Mouse (Mus musculus) embryonic facial prominence, embryonic 11.5 days (tissue): ENCODE data around the gene Slc22a18. TPM values are rescaled to one million over a fixed set of nuclear protein-coding genes. Genes with fewer than 3 reads are reported as not detected.

Experiments
- ATAC-seq: fragments of 200-750 bp; cut with Nextera tagmentation; replicated peaks from 2 replicates; pipeline ENCODE4 v1.8.0; 2017; ENCODE audit warnings: low read depth; ENCODE audit not compliant: insufficient number of reproducible peaks, low FRiP score, low TSS enrichment
- DNase-seq: peaks from one replicate; pipeline ENCODE4 v3.0.0-alpha.2; 2015; ENCODE audit warnings: low spot score
- H3K27ac ChIP-seq: fragments of 300-500 bp; sonication (generic); replicated peaks from 2 replicates; pipeline ENCODE4 v1.5.1; 2014; ENCODE audit warnings: mild to moderate bottlenecking, low read depth, low read length, control low read depth
- H3K27me3 ChIP-seq: fragments of 300-500 bp; sonication (generic); 2 replicates; pipeline ENCODE4 v1.6.1; 2014; ENCODE audit warnings: mild to moderate bottlenecking, low read length, moderate library complexity, mixed read lengths; ENCODE audit not compliant: control insufficient read depth, insufficient read depth
- H3K36me3 ChIP-seq: fragments of 300-500 bp; sonication (generic); replicated peaks from 2 replicates; pipeline ENCODE4 v1.6.1; 2014; ENCODE audit warnings: low read depth, mild to moderate bottlenecking, low read length, moderate library complexity, mixed read lengths; ENCODE audit not compliant: control insufficient read depth, insufficient read depth
- H3K4me1 ChIP-seq: fragments of 300-500 bp; sonication (generic); 2 replicates; pipeline ENCODE4 v1.6.1; 2014; ENCODE audit warnings: low read length, mixed read lengths; ENCODE audit not compliant: control insufficient read depth, insufficient read depth
- H3K4me2 ChIP-seq: fragments of 300-500 bp; sonication (generic); 2 replicates; pipeline ENCODE4 v1.6.1; 2014; ENCODE audit warnings: low read depth, mild to moderate bottlenecking, control low read depth, low read length, moderate library complexity
- H3K4me3 ChIP-seq: fragments of 300-500 bp; sonication (generic); 2 replicates; pipeline ENCODE4 v1.5.1; 2014; ENCODE audit warnings: low read depth, low read length, control low read depth
- H3K9ac ChIP-seq: fragments of 300-500 bp; sonication (generic); replicated peaks from 2 replicates; pipeline ENCODE4 v1.6.1; 2014; ENCODE audit warnings: mild to moderate bottlenecking, control low read depth, low read length
- H3K9me3 ChIP-seq: fragments of 300-500 bp; sonication (generic); replicated peaks from 2 replicates; pipeline ENCODE4 v1.6.1; 2016; ENCODE audit warnings: mild to moderate bottlenecking, low read length, inconsistent platforms, mixed read lengths; ENCODE audit not compliant: control insufficient read depth
- WGBS: fragments of 180-500 bp; shearing (Covaris S2); extraction: QIAGEN DNeasy Blood & Tissue Kit; methylation state at CpG from one replicate; pipeline ENCODE4 v1.1.7; 2014; 5-methylcytosine and 5-hydroxymethylcytosine counted together
- polyA plus RNA-seq: library from polyadenylated mRNA; unstranded; fragments of >200 nt; fragmentation: Nextera tagmentation; extraction: Ambion mirVana; gene quantifications from 2 replicates; pipeline ENCODE4 v1.2.1, GENCODE M21; 2014

Slc22a18 gene
- polyA plus RNA-seq = 0.58 and 1.0 TPM in 2 replicates

DNA sequence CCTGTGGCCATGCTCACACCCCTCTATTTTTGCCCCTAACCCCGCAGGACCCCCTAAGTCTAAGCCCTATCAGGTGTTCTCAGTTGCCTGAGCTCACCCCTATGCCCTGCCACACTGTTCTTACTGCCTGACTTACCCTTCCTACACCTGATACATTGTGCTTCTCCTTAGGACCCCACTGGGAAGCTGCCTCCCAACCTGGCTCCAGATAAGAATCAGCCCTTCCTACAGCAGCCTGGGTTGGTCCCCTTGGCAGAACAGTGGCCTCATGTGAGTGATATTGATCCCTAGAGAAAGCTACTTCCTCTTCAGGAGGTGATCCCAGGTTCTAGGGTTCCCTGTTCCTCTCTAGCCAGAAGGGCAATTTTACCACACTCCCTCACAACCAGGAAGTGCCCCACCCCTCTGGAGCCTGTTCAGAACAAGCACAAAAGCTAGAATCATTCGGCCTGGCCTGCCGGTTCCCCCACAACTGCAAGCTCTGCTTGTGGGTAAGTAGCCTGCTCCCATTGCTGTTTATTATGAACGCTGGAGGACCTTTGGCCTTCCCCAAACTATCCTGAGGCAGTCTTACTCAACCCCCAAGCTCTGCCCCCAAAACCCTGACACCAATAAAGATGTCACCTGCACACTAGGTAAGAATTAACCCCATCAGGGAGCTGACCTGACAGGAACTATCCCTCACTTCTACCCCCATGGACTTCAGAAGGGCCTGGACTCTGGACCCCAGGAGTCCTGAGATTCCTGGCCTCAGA lies at the start of gene Slc22a18:
Slc22a18 (plus strand) TSS at position 390 of the 755 bp plus-strand sequence.
- no peak for ATAC-seq
- H3K4me2 ChIP-seq = no peak within 1 kb of the TSS; the same call in 1 of the 2 replicates

DNA sequence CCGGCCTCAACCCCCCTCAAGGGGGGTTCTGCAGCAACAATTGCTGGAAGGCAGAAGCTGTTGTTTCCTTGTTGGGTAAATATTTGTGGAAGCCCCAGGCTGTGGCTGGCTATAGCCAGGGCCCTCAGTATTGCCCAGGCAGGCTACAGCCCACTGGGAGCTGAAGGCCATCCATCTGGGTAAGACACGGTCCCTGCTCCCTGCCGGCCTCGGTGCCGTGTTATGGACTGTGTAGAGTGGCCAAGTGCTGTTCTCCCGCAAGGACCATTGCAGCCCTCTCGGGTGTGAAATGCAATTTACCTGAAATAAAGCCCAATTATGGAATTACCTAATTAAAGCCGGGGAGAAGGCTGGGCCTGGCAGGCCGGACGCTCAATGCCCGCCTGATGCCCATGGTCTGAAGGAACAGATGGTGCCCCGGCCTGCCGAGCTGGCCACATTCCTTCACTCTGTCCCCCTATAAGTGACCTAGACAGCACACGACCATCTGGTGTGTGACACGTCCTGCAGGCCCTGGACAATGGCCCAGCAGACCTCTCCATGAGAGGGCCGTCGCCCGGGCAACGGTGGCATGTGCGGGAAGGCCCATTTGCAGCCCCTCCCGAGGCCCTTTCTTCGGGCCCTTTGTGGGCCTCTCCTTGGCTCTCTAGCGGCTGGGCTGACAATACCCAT lies 45.3 kb upstream of the Slc22a18 start:
- Histone ChIP-seq H3K9ac (no peak overlapping the region), H3K4me2 (no peak overlapping the region), H3K36me3 (no peaks in the 10 kb centered on the region), H3K9me3 (no peaks in the 10 kb centered on the region), H3K27ac (no peak overlapping the region), H3K4me3 (no peak overlapping the region), H3K4me1 (no peaks in the 10 kb centered on the region), H3K27me3 (no peaks in the 10 kb centered on the region)
- WGBS = 53% methylated on average over 23 of the region's 23 CpGs
- DNase-seq (peak; percentile 51), ATAC-seq (peak; percentile 84)

More for the DNA sequence above, at the start of gene Slc22a18:
- 43% methylated on average over 4 of the region's 4 CpGs for WGBS
- Histone ChIP-seq H3K36me3 (no peaks in the 10 kb centered on the region), H3K9me3 (no peaks in the 10 kb centered on the region), H3K4me3 (no peak within 1 kb of the TSS), H3K27me3 (no peaks in the 10 kb centered on the region), H3K9ac (no peak within 1 kb of the TSS), H3K27ac (no peak within 1 kb of the TSS), H3K4me1 (no peaks in the 10 kb centered on the region)
- DNase-seq = no peak

DNA sequence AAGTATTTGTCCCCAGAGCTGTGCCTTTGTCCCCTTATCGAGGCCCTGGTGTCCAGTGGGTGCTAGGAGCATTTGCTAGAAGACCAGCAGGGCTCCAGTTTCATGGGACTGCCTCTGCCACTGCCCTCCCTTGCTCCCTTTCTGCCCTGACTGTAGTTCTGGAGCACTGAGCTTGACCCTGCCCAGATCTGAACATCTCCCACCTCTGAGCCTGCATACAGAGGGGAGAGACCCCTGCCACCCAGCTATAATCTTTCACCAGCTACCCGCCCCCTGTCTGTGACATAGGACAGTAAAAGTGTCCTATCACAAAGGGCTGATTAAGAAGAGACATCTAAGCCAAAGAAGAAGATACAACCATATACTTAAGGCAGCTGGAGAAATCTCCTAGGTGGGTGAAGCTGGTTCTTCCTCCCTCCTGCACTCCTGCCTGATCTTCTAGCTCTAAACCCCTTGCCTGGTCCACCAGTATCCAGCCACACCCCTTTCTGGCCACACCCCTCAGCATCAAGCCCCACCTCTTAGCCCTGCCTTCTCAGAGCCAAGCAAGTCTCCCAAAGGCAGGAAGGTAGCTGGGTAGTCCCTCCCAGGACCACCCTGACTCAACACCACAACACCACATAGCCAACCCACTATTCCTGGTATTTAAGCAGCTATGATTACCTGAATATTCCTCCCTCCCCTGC lies 44.6 kb upstream of the Slc22a18 start:
- DNase-seq = no peak
- Histone ChIP-seq H3K9me3 (no peaks in the 10 kb centered on the region), H3K4me2 (no peak overlapping the region), H3K4me1 (no peaks in the 10 kb centered on the region), H3K36me3 (no peaks in the 10 kb centered on the region), H3K27ac (no peak overlapping the region), H3K9ac (no peak overlapping the region), H3K27me3 (no peaks in the 10 kb centered on the region), H3K4me3 (no peak overlapping the region)
- WGBS = 40% methylated on average over 2 of the region's 2 CpGs
- ATAC-seq = peak; percentile 40; the same call in 1 of the 2 replicates

DNA sequence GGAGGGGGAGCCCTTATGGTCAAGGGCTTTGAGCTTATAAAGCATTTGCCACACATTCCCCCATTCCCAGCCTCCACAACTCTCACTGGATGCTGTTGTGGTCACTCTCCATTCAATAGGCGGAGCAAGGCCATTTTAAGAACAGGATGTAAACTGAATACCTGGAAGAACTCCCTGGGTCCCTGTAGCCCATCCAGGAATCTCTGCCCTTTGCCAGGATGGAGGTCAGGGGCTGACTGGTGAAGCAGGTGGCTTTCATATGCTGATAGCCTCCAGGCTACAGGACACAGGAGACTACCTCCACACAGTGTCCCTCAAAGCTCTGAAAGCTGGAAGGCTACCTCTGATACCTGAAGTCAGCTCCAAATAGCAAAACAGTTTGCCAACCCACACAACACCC lies 40.9 kb upstream of the Slc22a18 start:
- H3K27me3 ChIP-seq = no peaks in the 10 kb centered on the region
- 79% methylated on average over 1 of the region's 1 CpGs for WGBS
- no peaks in the 10 kb centered on the region for H3K4me1 ChIP-seq
- H3K36me3 ChIP-seq = no peaks in the 10 kb centered on the region
- no peak overlapping the region for H3K4me3 ChIP-seq
- DNase-seq = no peak
- no peak overlapping the region for H3K9ac ChIP-seq
- H3K4me2 ChIP-seq = no peak overlapping the region
- no peak for ATAC-seq
- no peak overlapping the region for H3K27ac ChIP-seq
- H3K9me3 ChIP-seq = no peaks in the 10 kb centered on the region

DNA sequence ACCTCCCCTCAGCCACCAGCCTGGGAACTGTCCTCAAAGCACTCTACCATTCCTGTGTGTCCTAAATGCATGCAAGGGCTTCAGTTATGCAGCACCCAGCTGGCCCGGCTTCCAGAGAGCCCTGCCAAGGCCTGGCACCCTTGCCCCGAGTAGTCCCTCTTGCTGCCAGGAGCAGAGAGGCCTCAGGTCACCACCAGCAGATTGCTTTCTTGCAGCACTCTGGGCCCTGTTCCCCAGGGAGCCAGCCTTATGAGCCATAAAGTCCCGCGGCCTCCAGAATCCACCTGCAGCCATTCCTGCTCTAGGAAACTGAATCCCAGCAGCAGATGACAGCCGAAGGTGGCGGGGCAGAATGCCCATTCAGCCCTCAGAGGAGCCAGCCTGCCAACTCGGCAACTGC lies 40.2 kb upstream of the Slc22a18 start:
- no peak overlapping the region for H3K27ac ChIP-seq
- H3K9ac ChIP-seq = no peak overlapping the region
- no peaks in the 10 kb centered on the region for H3K36me3 ChIP-seq
- DNase-seq (no peak), ATAC-seq (no peak)
- 70% methylated on average over 7 of the region's 7 CpGs for WGBS
- H3K27me3 ChIP-seq = no peaks in the 10 kb centered on the region
- H3K4me1 ChIP-seq = no peaks in the 10 kb centered on the region
- no peak overlapping the region for H3K4me2 ChIP-seq
- no peaks in the 10 kb centered on the region for H3K9me3 ChIP-seq
- H3K4me3 ChIP-seq = no peak overlapping the region

DNA sequence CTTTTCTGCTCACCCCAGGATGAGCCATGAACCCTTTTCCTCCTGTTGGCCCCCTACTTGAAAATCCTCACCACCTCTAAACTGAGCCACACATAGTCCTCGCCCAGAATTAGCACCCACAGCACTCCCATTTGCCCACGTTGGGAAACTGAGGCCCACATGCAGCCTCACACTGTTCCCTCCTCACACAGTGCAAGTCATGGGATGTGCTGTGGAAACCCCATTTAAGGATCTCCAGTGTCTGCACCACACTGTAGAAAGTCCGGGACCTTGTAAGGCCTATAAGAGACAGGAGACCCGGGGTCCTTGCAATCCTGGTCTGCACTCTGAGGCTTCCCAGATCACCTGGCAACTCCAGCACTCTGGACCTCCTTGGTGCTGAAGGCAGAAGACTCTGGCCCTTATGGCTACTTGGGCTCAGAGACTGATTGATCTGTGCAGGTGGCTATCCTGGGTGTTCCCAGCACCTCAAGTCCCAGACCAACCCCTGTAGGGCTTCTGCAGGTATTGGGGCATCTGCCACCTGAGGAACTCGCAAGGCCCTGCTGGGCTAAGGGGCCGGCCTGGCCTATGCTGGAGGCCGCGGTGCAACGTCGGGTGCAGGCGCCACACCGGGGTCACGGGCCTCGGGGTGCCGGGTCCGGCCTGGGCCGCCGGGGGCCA lies 36.2 kb upstream of the Slc22a18 start:
- peak overlapping the region; percentile 78 for H3K9ac ChIP-seq
- no peaks in the 10 kb centered on the region for H3K27me3 ChIP-seq
- H3K27ac ChIP-seq = peak overlapping the region; percentile 49
- H3K4me2 ChIP-seq = peak overlapping the region; percentile 90
- no peak for DNase-seq
- H3K4me1 ChIP-seq = peaks cover 2% of the 10 kb centered on the region; the same call in 1 of the 2 replicates
- H3K36me3 ChIP-seq = no peaks in the 10 kb centered on the region
- H3K9me3 ChIP-seq = no peaks in the 10 kb centered on the region
- H3K4me3 ChIP-seq = peak overlapping the region; percentile 48
- WGBS = 14% methylated on average over 16 of the region's 18 CpGs
- peak; percentile 58 for ATAC-seq

DNA sequence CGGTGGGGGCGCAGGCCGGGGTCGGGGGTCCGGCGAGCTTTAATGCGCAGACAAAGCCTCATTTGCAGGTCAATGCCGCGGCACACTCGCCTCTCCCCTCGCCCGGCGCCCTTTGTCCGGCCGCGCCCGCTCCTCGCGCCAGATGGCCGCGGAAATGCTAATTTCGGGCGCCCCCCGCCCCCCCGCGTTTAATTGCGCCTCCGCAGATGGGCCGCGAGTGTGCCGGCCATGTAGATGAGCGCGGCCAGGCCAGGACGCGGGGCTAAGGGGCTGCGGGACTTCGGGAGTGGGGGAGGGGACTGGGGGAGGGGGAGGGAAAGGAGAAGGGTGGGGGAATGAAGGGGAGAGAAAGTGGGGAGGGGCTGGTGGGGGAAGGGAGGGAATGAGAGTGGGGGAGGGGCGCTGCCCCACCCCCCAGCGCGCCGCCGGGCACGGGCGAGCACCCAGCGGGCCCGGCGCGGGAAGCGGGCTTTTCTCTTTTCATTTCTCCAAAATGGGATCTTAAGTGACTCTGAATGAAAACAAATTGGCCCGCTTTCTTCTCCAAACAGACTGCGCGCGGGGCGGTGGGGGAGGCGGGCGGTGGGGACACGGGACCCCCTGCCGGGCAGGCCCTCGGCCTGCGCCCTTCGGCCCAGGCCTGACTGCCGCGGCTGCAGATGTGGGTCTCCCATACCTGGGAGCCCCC lies 35.5 kb upstream of the Slc22a18 start:
- Histone ChIP-seq H3K27ac (peak overlapping the region; percentile 49), H3K27me3 (peaks cover 2% of the 10 kb centered on the region; the same call in 1 of the 2 replicates), H3K4me3 (peak overlapping the region; percentile 48), H3K4me1 (peaks cover 2% of the 10 kb centered on the region; the same call in 1 of the 2 replicates), H3K9ac (peak overlapping the region; percentile 78), H3K4me2 (peak overlapping the region; percentile 90), H3K36me3 (no peaks in the 10 kb centered on the region), H3K9me3 (no peaks in the 10 kb centered on the region)
- ATAC-seq = peak; percentile 30; the same call in 1 of the 2 replicates
- peak; percentile 68 for DNase-seq
- WGBS = under 1% methylated on average over 60 of the region's 63 CpGs
